Mouse (Mus musculus): ENCODE results near the gene Nfix. TPM values are rescaled to one million over a fixed set of nuclear protein-coding genes. Genes with fewer than 3 reads are reported as not detected.

The Nfix gene
- polyA plus RNA-seq (2012; ENCODE audit: low replicate concordance): 27.0 and 31.4 TPM in 2 replicates

DNA sequence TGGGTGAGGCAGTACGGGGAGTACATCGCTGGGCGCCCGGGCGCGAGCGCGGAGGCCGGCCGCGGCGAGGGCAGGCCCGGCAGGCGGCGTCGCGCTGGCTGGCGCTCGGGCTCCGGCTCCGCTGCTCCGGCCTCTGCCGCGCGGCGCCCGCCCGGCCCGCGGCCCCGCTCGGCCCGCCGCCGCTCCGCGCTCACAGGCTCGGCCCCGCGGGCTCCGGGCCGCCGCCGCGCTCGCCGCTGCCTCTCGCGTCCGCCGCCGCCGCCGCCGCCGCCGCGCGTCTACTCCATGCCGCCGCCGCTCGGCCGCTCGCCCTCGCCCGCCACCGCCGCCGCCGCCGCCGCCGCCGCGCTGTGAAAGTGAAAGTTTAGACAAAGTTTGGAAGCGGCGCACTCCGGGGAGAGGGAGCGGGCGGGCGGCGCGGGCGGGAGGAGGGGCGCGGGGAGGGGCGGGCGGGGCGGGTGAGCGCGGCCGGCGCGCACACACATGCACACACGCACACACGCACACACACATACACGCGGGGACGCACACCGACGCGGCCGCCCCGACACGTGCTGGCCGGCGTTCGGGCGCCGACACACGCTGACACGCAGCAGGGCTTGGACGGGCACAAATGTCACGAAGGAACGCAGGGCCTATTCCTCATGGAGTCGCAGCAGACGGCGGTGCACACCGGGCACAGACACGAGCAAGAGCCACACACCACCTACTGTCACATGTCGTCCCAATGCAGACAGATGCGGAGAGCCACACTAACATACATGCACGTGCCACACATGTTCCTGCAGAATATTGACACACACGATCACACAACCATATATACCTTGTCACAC is at the start of gene Nfix:
Nfix (minus strand) TSS at position 346 of the 833 bp plus-strand sequence.

DNA sequence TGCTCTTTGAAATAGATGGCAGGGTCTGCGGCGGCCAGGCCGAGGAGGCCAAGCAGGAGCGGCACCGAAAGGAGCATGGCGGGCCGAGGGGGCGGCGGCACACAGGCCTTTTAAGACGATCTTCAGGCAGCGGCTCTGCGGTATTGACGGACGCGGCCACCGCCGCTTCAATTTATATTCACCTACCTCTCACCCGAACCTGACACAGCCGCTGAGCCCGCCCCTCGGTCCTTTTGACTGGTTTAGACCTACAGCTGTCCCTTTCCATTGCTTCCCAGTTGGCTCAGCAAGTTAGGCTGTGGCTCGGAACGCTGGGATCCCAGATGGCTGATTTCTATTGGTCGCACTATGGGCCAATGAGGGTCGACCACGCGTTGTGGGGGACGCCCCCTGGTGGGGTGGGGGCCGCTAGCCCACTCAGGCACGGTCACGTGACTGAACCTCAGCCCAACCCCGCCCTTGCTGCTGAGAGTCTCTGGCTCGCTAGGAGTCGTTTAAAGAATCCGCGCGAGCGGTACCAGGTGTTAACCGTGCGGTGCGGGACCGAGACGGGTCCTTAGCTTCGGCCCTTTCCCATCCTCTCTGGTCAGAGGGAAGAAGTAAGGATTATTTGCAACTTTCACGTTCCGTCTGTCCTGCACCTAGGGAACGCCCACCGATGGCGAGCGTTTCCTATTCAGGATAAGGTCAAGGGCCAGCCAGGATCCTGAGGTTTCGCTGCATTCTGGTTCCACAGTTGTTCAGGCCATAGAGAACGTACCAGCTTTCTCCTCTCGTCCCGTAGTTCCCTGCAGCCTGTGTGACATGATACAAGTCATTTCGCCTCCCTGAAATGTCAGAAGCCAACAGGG is 46.8 kb upstream of the Nfix start, which contains the start of gene Calr:
Calr (minus strand) TSS at position 213 of the 851 bp plus-strand sequence.

DNA sequence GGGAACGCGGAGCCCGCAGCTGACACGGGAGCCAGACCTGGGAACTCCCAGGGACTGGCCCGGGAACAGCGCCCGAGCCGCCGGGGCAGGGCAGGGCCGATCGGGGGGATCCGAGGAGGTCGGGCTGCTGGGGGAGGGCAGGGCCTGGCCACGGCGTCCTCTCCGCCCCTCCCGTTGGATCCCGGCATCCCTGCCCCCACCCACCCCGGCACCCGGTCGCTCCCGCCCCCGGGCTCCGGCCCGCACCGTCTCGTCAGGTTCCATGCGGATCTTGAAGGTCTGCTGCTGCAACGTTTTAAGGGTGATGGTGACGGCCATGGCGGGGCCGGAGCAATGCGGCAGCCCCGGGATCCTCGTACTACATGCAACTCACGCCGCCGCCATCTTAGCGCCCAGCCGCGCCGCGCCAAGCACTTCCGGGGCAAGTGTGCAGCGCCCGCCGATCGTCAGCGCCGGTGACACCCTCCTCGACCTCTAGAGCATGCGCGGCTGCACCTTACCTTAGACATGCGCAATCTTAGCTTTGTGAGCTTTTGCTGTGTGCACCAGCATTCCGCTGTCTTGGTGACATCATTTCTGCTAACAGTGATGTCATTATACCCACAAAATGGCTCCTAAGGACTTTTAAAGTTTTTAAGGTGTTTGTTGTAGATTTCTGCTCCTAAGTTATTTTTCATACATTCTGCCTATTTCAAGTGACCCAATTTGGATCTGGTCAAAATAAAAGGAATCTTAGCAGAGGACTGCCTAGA is 40.3 kb upstream of the Nfix start, which contains the start of gene Rad23a:
Rad23a (minus strand) TSS at position 418 of the 752 bp plus-strand sequence.

DNA sequence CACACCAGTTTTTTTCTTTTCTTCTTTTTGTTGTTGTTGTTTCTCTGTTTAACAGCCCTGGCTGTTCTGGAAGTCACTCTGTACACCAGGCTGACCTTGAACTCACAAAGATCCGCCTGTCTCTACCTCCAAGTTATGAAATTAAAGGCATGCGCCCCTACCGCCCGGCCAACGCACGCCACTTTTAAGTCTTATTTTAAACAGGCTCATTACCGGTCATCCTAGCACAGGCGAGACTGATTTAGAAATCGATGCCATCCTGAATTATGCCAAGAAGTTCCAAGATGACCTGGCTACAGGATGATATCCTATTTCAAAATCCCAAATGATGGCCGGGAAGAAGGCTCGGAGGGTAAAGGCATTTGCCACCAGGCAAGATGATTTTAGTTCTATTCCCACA is 31.3 kb upstream of the Nfix start, which contains the start of gene Gadd45gip1:
Gadd45gip1 (plus strand) TSS at position 33 of the 400 bp plus-strand sequence.

DNA sequence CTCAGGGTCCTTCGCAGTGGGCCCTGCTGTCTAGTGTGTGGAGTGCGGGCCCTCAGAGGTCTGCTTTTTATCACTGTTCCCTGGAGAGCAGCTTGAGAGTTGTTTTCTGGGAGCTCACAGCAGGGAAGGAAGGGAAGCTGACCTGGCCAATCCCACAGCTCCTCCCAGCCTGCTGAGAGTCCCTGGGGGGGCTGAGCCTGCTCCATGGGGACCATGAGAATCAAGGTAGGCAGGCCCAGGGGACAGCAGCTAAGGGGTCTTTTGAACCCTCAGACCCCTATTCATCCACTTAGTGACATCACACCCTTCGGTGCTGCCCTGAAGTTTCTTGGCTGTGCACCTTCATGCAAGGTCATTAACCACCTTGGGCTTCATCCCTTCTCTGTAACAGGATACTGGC is 22.6 kb upstream of the Nfix start, which contains the start of gene Dand5:
Dand5 (minus strand) TSS at position 101 of the 400 bp plus-strand sequence.

DNA sequence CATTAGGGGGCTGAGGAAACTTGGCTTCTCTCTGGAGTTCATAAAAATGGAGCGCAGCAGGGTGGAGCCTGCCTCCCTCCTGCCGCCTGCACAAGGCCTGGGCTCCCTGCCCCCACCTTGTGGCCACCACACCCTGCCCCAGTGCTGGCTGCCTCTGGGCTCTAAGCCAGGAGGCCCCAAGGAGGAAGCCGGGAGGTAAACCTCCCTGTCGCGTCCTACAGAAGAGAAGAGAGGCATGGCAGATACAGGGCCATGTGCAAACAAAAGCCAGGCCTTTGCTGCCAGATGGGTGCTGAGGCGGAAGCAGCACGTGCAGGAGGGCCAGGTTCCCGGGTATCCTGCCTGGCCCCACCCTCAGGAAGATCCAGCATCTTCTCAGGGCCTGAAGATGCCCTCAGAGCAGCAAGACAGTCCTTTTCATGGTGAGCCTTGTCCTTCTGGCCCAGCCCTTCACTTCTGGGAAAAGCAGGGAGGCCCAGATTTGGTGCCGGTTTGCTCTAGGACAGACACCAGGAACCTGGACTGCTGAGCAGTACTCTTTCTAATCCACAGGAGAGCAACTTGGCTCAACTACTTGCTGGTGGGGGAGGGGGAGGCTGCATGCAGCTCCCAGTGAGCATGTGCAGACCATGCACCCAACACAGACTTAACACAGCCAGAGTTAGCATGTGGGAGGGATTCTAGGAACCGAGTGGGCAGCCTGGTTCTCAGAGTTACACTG is 77.1 kb downstream of the Nfix start, which contains the start of gene G430095P16Rik:
G430095P16Rik (plus strand) TSS at position 158 of the 721 bp plus-strand sequence.

DNA sequence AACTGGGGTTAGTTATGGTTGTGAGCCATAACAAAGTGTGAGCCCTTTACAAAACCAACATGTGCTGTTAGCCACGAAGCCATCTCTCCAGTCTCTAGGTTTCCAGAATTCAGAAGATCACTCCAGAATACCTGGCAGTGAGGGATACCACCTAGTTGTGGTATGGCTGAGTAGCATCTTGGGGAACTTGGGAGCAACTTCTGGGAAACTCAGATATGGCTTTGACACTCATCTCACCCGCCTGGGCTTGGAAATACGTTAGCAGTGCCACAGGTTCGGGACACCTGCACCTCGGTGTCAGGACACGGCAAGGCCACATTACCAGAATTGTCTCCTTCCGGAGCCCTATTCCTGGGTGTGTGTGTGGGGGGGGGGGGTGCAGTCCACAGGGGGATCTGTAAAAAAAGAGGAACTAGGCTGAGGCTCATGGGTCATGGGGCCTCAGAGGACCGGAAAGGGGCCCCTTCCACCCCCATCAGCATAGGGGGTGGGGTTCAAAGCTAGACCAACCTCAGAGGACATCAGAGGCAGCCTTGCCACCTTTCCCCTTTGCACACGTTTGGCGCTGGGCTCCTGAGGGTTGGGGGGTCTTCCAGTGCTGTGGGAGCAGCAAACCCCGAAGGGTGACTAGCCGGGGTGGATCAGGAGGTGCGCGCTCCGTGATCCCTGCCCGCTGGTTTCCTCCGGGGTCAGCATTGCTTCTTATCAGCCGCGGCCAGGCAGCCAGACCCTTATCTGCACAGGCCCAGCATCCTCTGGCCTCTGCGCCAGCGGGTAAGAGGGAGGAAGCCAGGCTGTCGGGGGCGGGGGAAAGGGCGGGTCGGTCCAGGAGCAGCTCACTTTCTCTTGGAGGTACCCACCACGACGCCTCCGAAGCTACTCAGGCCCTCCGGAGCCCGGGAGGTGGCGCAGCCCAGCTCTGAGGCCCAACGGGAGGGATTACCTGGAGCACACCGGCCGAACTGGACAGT is 98.9 kb downstream of the Nfix start, which contains the start of gene Lyl1:
Lyl1 (plus strand) TSS at position 517 of the 971 bp plus-strand sequence.

DNA sequence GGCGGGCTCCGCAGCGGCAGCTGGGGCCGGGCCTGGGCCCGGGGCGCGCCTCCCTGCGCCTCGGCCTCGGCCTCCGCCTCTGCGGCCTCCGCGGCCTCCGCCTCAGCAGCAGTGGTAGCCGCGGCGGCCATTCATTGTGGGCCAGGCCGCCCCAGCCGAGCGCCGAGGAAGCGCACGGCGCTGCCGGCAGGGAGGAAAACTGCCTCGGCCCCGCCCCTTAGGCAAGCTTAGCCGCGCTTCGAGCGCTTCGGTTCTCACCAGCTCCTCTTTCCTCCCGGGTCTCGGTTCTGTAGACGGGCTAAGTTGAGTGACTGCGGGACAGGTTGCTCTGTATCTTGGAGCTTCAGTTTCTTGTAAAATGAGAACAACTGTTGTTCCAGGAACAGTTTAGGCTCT is 112.4 kb downstream of the Nfix start, which contains the start of gene Nacc1:
Nacc1 (minus strand) TSS at position 158 of the 396 bp plus-strand sequence.

DNA sequence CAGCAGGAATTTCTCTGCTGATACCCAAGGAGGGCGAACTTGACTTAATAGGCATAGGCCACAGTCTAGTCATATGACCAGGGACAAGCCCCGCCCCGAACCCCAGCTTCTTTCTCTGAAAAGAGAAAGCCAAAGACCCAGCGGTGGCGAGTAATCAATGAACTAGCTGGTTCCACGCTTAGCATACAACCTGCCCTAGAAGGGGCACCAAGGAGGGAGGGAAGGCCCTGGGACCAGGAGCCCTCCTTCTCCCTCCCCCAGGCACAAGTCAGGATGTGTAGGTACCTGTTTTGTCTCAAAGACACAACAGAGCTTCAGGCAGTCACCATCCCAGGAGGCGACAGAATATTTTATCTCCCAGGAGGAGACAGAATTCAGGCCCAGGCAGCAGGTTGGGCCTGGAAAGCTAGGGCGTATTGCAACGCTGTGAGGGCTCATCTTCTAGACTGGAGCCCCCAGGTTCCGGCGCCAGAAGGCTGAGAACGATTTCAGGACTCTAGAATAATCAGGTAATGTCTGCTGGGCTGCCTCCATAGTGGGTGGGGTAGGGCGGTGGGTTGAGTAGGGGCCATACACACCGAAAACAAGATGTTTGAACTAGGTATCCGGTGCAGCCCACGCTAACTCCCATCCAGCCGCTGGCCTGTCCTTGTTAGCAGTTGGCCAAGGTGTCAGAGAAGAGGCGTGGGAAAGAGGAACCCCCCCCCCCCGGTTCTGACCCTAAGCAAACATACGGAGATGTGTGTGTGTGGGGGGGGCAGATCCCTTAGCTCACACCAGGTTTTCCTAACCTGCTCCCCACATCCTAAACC is 113.7 kb downstream of the Nfix start, which contains the start of gene Trmt1:
Trmt1 (plus strand) TSS at position 117 of the 812 bp plus-strand sequence.

DNA sequence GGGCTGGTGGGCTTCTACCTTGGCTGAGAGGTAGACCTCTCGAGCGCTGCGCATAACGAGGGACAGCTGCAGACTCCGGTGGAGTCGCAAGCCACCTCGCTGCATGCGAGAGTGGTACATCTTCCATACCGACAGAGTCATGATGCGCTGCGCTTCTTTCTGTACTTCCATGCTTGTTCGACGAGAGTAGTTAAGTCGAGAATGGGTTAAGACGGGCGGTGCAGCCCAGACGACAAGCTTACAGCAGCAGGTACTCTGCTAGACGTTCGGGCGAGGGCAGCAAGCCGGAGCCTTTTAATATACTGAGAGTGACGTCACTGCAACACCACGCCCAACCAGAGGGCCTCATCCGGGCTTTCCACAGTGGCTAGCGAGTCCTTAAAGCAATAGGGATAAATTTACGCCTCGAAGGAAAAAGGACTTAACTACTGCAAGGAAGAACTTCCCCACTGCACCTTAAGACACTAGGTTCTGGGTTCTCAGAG is 137.5 kb downstream of the Nfix start, which contains the start of gene Ier2:
Ier2 (minus strand) TSS at position 272 of the 485 bp plus-strand sequence.

Other genes with a start within 250 kb of the Nfix start
- 110 and 415 TPM in 2 replicates for gene Ier2, start 137.5 kb downstream of the Nfix start, polyA plus RNA-seq (2012; ENCODE audit: low replicate concordance)
- gene Trmt1, start 114.0 kb downstream of the Nfix start, polyA plus RNA-seq (2012; ENCODE audit: low replicate concordance): 148 and 293 TPM in 2 replicates
- gene Nacc1, start 112.5 kb downstream of the Nfix start, polyA plus RNA-seq (2012; ENCODE audit: low replicate concordance): 94.0 and 104 TPM in 2 replicates
- 180 and 253 TPM in 2 replicates for gene Lyl1, start 98.9 kb downstream of the Nfix start, polyA plus RNA-seq (2012; ENCODE audit: low replicate concordance)
- gene G430095P16Rik, start 77.3 kb downstream of the Nfix start, polyA plus RNA-seq (2012; ENCODE audit: low replicate concordance): 24.7 and 29.3 TPM in 2 replicates
- 1.8 and 2.7 TPM in 2 replicates for gene Dand5, start 22.5 kb upstream of the Nfix start, polyA plus RNA-seq (2012; ENCODE audit: low replicate concordance)
- gene Gadd45gip1, start 31.2 kb upstream of the Nfix start, polyA plus RNA-seq (2012; ENCODE audit: low replicate concordance): 27.9 and 40.8 TPM in 2 replicates
- gene Rad23a, start 40.3 kb upstream of the Nfix start, polyA plus RNA-seq (2012; ENCODE audit: low replicate concordance): 457 and 479 TPM in 2 replicates
- 286 and 333 TPM in 2 replicates for gene Calr, start 46.6 kb upstream of the Nfix start, polyA plus RNA-seq (2012; ENCODE audit: low replicate concordance)
- 28.3 and 50.1 TPM in 2 replicates for gene Farsa, start 56.6 kb upstream of the Nfix start, polyA plus RNA-seq (2012; ENCODE audit: low replicate concordance)
- 12.7 and 13.2 TPM in 2 replicates for gene Syce2, start 71.8 kb upstream of the Nfix start, polyA plus RNA-seq (2012; ENCODE audit: low replicate concordance)
- gene Gcdh, start 93.6 kb upstream of the Nfix start, polyA plus RNA-seq (2012; ENCODE audit: low replicate concordance): 22.8 and 49.5 TPM in 2 replicates
- 15.8 and 107 TPM in 2 replicates for gene Klf1, start 101.6 kb upstream of the Nfix start, polyA plus RNA-seq (2012; ENCODE audit: low replicate concordance)
- gene Dnase2a, start 108.2 kb upstream of the Nfix start, polyA plus RNA-seq (2012; ENCODE audit: low replicate concordance): 13.7 and 72.9 TPM in 2 replicates
- 1.4 and 2.3 TPM in 2 replicates for gene Mast1, start 137.0 kb upstream of the Nfix start, polyA plus RNA-seq (2012; ENCODE audit: low replicate concordance)
- not detected in 2 replicates for gene Rtbdn, start 146.6 kb upstream of the Nfix start, polyA plus RNA-seq (2012; ENCODE audit: low replicate concordance)
- gene Gm49661, start 169.1 kb upstream of the Nfix start, polyA plus RNA-seq (2012; ENCODE audit: low replicate concordance): not detected in 2 replicates
- 10.7 and 94.5 TPM in 2 replicates for gene Prdx2, start 169.2 kb upstream of the Nfix start, polyA plus RNA-seq (2012; ENCODE audit: low replicate concordance)
- gene Rnaseh2a, start 169.4 kb upstream of the Nfix start, polyA plus RNA-seq (2012; ENCODE audit: low replicate concordance): 196 and 282 TPM in 2 replicates
- gene Junb, start 178.4 kb upstream of the Nfix start, polyA plus RNA-seq (2012; ENCODE audit: low replicate concordance): 324 and 1,538 TPM in 2 replicates
- 6.5 and 8.4 TPM in 2 replicates for gene Hook2, start 190.3 kb upstream of the Nfix start, polyA plus RNA-seq (2012; ENCODE audit: low replicate concordance)
- gene Best2, start 214.2 kb upstream of the Nfix start, polyA plus RNA-seq (2012; ENCODE audit: low replicate concordance): not detected in 2 replicates
- gene Asna1, start 224.9 kb upstream of the Nfix start, polyA plus RNA-seq (2012; ENCODE audit: low replicate concordance): 55.1 and 111 TPM in 2 replicates
- gene Trir, start 226.5 kb upstream of the Nfix start, polyA plus RNA-seq (2012; ENCODE audit: low replicate concordance): 260 and 442 TPM in 2 replicates
- 9.5 and 12.9 TPM in 2 replicates for gene Tnpo2, start 236.6 kb upstream of the Nfix start, polyA plus RNA-seq (2012; ENCODE audit: low replicate concordance)

Measured in hematopoietic multipotent progenitor cell, adult 10-12 weeks (in vitro differentiated cells).